Mouse (Mus musculus): Measurements from ENCODE around the gene Mrpl49. TPM values are rescaled to one million over a fixed set of nuclear protein-coding genes. Genes with fewer than 3 reads are reported as not detected.

The Mrpl49 gene
- total RNA-seq, 2 experiments from 2014 or later, result 39.7 to 46.1 TPM

GRCm38 (mm10) chr19:6042293-6042692, 15.3 kb downstream of the Mrpl49 start:
- no peak for ATAC-seq (replicated peaks; ENCODE audit: poor library complexity, severe bottlenecking)

GRCm38 (mm10) chr19:6040002-6040401, 17.6 kb downstream of the Mrpl49 start:
- ATAC-seq (replicated peaks; ENCODE audit: poor library complexity, severe bottlenecking), result no peak

- ATAC-seq (replicated peaks; ENCODE audit: poor library complexity, severe bottlenecking), result no peak
These were observed 19.3 kb downstream of the Mrpl49 start for GRCm38 (mm10) chr19:6038326-6038725.

- ATAC-seq (replicated peaks; ENCODE audit: poor library complexity, severe bottlenecking), result no peak
These were observed 19.9 kb downstream of the Mrpl49 start for GRCm38 (mm10) chr19:6037695-6038094.

GRCm38 (mm10) chr19:6035966-6036585, 21.5 kb downstream of the Mrpl49 start:
- ATAC-seq (replicated peaks; ENCODE audit: poor library complexity, severe bottlenecking), result peak; percentile 88

- ATAC-seq (replicated peaks; ENCODE audit: poor library complexity, severe bottlenecking), result no peak
These were observed 26.9 kb downstream of the Mrpl49 start for GRCm38 (mm10) chr19:6030520-6031280.

- ATAC-seq (replicated peaks; ENCODE audit: poor library complexity, severe bottlenecking), result no peak
These were observed 28.2 kb downstream of the Mrpl49 start for GRCm38 (mm10) chr19:6029426-6029825.

GRCm38 (mm10) chr19:6028991-6029390, 28.6 kb downstream of the Mrpl49 start:
- no peak for ATAC-seq (replicated peaks; ENCODE audit: poor library complexity, severe bottlenecking)

GRCm38 (mm10) chr19:6023930-6024329, 33.7 kb downstream of the Mrpl49 start:
- no peak for ATAC-seq (replicated peaks; ENCODE audit: poor library complexity, severe bottlenecking)

- ATAC-seq (replicated peaks; ENCODE audit: poor library complexity, severe bottlenecking), result no peak
These were observed 34.5 kb downstream of the Mrpl49 start for GRCm38 (mm10) chr19:6023059-6023458.

GRCm38 (mm10) chr19:6020276-6020675, 37.3 kb downstream of the Mrpl49 start:
- no peak for ATAC-seq (replicated peaks; ENCODE audit: poor library complexity, severe bottlenecking)

- ATAC-seq (replicated peaks; ENCODE audit: poor library complexity, severe bottlenecking), result peak; percentile 62
These were observed 39.2 kb downstream of the Mrpl49 start for GRCm38 (mm10) chr19:6018142-6019089.

- ATAC-seq (replicated peaks; ENCODE audit: poor library complexity, severe bottlenecking), result no peak
These were observed 41.1 kb downstream of the Mrpl49 start for GRCm38 (mm10) chr19:6016532-6016931.

- peak; percentile 68 for ATAC-seq (replicated peaks; ENCODE audit: poor library complexity, severe bottlenecking)
These were observed 41.9 kb downstream of the Mrpl49 start, which contains the start of gene Capn1 for GRCm38 (mm10) chr19:6015511-6016315. Gene Capn1 (minus strand): TSS chr19:6015897.

- ATAC-seq (replicated peaks; ENCODE audit: poor library complexity, severe bottlenecking), result peak; percentile 36
These were observed 42.5 kb downstream of the Mrpl49 start for GRCm38 (mm10) chr19:6014991-6015510.

GRCm38 (mm10) chr19:6013691-6014090, 43.9 kb downstream of the Mrpl49 start:
- no peak for ATAC-seq (replicated peaks; ENCODE audit: poor library complexity, severe bottlenecking)

- ATAC-seq (replicated peaks; ENCODE audit: poor library complexity, severe bottlenecking), result no peak
These were observed 48.4 kb downstream of the Mrpl49 start for GRCm38 (mm10) chr19:6009137-6009536.

GRCm38 (mm10) chr19:6007013-6007412, 50.6 kb downstream of the Mrpl49 start:
- no peak for ATAC-seq (replicated peaks; ENCODE audit: poor library complexity, severe bottlenecking)

GRCm38 (mm10) chr19:6005541-6005940, 52.0 kb downstream of the Mrpl49 start:
- no peak for ATAC-seq (replicated peaks; ENCODE audit: poor library complexity, severe bottlenecking)
